Mouse (Mus musculus) layer of hippocampus, adult 8-10 months (tissue): Measurements from ENCODE around the gene Hoxb4. TPM values are rescaled to one million over a fixed set of nuclear protein-coding genes. Genes with fewer than 3 reads are reported as not detected.

Experiments
- microRNA-seq, 2 experiments: library from miRNA; unstranded; fragments of <30 nt; microRNA quantifications; one replicate each; pipeline ENCODE4 v1.2.0; 2022
- total RNA-seq, 4 experiments: library from RNA; stranded (reverse); gene quantifications; 2 replicates each; pipeline ENCODE4 v1.2.4; 2022

The Hoxb4 gene
- total RNA-seq, 4 experiments from 2014 or later: 0.13 TPM; not detected in 3

Small RNAs within 50 kb of the gene (microRNA-seq; reads per million reads assigned to microRNA genes)
- gene Mir10a: 169 to 442 reads per million in 2 experiments

Other genes starting within 250 kb of the Hoxb4 start
- gene Atp5g1, start 242.6 kb upstream of the Hoxb4 start, total RNA-seq: 100 to 1,000 TPM; 344 to 374 (median 374) TPM
- under 1 TPM in 1 of 4 experiments, not detected in 3; 0.31 TPM for gene Calcoco2, start 206.3 kb upstream of the Hoxb4 start, total RNA-seq
- gene Ttll6, start 184.5 kb upstream of the Hoxb4 start, total RNA-seq: under 1 TPM; 0.27 to 0.63 (median 0.42) TPM
- not detected for gene Hoxb13, start 124.0 kb upstream of the Hoxb4 start, total RNA-seq
- gene Hoxb9, start 46.8 kb upstream of the Hoxb4 start, total RNA-seq: not detected
- not detected for gene Hoxb8, start 36.4 kb upstream of the Hoxb4 start, total RNA-seq
- gene Hoxb7, start 31.6 kb upstream of the Hoxb4 start, total RNA-seq: not detected
- gene Hoxb6, start 25.8 kb upstream of the Hoxb4 start, total RNA-seq: not detected
- not detected for gene Hoxb5, start 14.9 kb upstream of the Hoxb4 start, total RNA-seq
- not detected for gene Hoxb3, start 5.1 kb downstream of the Hoxb4 start, total RNA-seq
- gene Hoxb2, start 32.3 kb downstream of the Hoxb4 start, total RNA-seq: not detected
- not detected for gene Hoxb1, start 47.5 kb downstream of the Hoxb4 start, total RNA-seq
- 1 to 10 TPM; 1.1 to 2.8 (median 2.3) TPM for gene Skap1, start 146.3 kb downstream of the Hoxb4 start, total RNA-seq